Mouse (Mus musculus) cortical plate, adult 2 months (tissue): ENCODE data around the gene Grm8.

ENCODE experiments used
- CTCF ChIP-seq: fragments of 200-500 bp; IDR thresholded peaks from 2 replicates; pipeline ENCODE4 v1.5.1; 2011; ENCODE audit warnings: mild to moderate bottlenecking, control low read depth, low read length; ENCODE audit not compliant: insufficient read depth; ENCODE audit errors: extremely low read depth
- POLR2A ChIP-seq: fragments of 200-500 bp; IDR thresholded peaks from 2 replicates; pipeline ENCODE4 v1.6.1; 2011; ENCODE audit warnings: mild to moderate bottlenecking, low read length, control low read depth; ENCODE audit not compliant: insufficient read depth; ENCODE audit errors: extremely low read depth

- TF ChIP-seq CTCF = no peak
- no peak for TF ChIP-seq POLR2A
Measured at GRCm38 (mm10) chr6:27617472-27617871, 517.5 kb downstream of the Grm8 start.
